Mouse (Mus musculus): Measurements from ENCODE around the gene Plcb1.

DNA sequence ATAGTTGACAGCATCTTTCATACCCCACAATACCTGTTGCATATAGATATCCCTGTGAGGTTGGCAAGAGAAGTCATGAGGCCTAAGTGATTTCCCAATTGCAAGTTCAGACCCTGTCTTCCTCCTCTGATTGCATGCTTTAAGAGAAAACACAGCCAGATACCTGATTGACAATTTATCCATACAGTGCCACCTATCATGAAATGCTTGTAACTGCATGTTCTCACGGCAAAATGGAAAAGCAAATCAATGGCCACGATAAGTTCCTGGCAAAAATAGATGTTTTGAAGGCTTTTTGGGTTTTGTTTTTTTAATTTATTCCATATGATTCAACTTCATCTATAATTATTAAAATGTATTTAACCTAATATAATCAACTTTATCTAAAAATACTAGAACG, 497.9 kb downstream of the Plcb1 start:
- no peak for TF ChIP-seq GATA1 (IDR thresholded peaks at IDR 0.05; ENCODE audit: borderline replicate concordance, low read length)
- TF ChIP-seq FLI1 (IDR thresholded peaks at IDR 0.05; ENCODE audit: low read length) = no peak

All from megakaryocyte, embryonic 14.5 days (primary cell).